In genomic region chr2:102002974-102003775, GRCm38 (mm10) we compare ENCODE assay signal across 8 mouse cellular contexts.
DNase-seq lines count a peak whose midpoint lies in the region; ATAC-seq and TF ChIP-seq lines count a peak whose summit lies in the region.

No protein-coding gene starts in this region.

- WGBS in heart, postnatal 0 days: 15% methylated on average over 8 of the region's 8 CpGs
- WGBS in limb, embryonic 10.5 days: 20% methylated on average over 8 of the region's 8 CpGs
- 43% methylated on average over 8 of the region's 8 CpGs for WGBS in olfactory bulb, adult 2 months

- no peak for ATAC-seq in heart, postnatal 0 days (ENCODE audit: insufficient read depth, low read depth)
- ATAC-seq in granulocyte monocyte progenitor cell, adult 5-6 weeks (replicated peaks; ENCODE audit: poor library complexity, severe bottlenecking): no peak

- peak; percentile 45 for DNase-seq in adrenal gland, postnatal 10 days
- DNase-seq in adrenal gland, postnatal 4 days (ENCODE audit: low spot score in 2 of 2): no peak
- peak; percentile 75 for DNase-seq in embryo, embryonic 11 days
- peak; percentile 22 for DNase-seq in heart, postnatal 0 days (ENCODE audit: low spot score)
- no peak for DNase-seq in limb, embryonic 10.5 days (ENCODE audit: low spot score)
- DNase-seq in urinary bladder, postnatal 10 days (ENCODE audit: low spot score): no peak

- no peak for TF ChIP-seq EP300 in heart, postnatal 0 days (IDR thresholded peaks at IDR 0.05; ENCODE audit: low read depth)

- TF ChIP-seq POLR2A in olfactory bulb, adult 2 months (IDR thresholded peaks at IDR 0.05; ENCODE audit: insufficient read depth, low read depth, low read length): no peak

- H3K36me3 ChIP-seq in heart, postnatal 0 days (replicated peaks; ENCODE audit: control insufficient read depth, insufficient read depth, low read length): no peaks in the 10 kb centered on the region
- no peaks in the 10 kb centered on the region for H3K36me3 ChIP-seq in limb, embryonic 10.5 days

- peaks cover 50% of the 10 kb centered on the region for H3K4me1 ChIP-seq in heart, postnatal 0 days (ENCODE audit: control insufficient read depth, insufficient read depth)
- H3K4me1 ChIP-seq in limb, embryonic 10.5 days: peaks cover 65% of the 10 kb centered on the region
- peaks cover 28% of the 10 kb centered on the region for H3K4me1 ChIP-seq in olfactory bulb, adult 2 months (ENCODE audit: control insufficient read depth, insufficient read depth, low read length)

- no peaks in the 10 kb centered on the region for H3K9me3 ChIP-seq in heart, postnatal 0 days (replicated peaks; ENCODE audit: control insufficient read depth, low read length)
- no peaks in the 10 kb centered on the region for H3K9me3 ChIP-seq in limb, embryonic 10.5 days (replicated peaks)

- peak overlapping the region; percentile 52 for H3K27ac ChIP-seq in heart, postnatal 0 days (ENCODE audit: low read depth)
- peak overlapping the region; percentile 21; the same call in 1 of the 2 replicates for H3K27ac ChIP-seq in limb, embryonic 10.5 days
- H3K27ac ChIP-seq in olfactory bulb, adult 2 months (ENCODE audit: insufficient read depth, low read depth, low read length): peak overlapping the region; percentile 69

- no peak for TF ChIP-seq CTCF in heart, postnatal 0 days (IDR thresholded peaks at IDR 0.05; ENCODE audit: low read depth)
- TF ChIP-seq CTCF in olfactory bulb, adult 2 months (IDR thresholded peaks at IDR 0.05; ENCODE audit: insufficient read depth, low read depth, low read length): no peak

- H3K4me3 ChIP-seq in heart, postnatal 0 days (ENCODE audit: low read depth, low read length): no peak overlapping the region
- H3K4me3 ChIP-seq in limb, embryonic 10.5 days: no peak overlapping the region
- no peak overlapping the region for H3K4me3 ChIP-seq in olfactory bulb, adult 2 months (ENCODE audit: insufficient read depth, low read depth, low read length)

- H3K9ac ChIP-seq in heart, postnatal 0 days (replicated peaks; ENCODE audit: low read depth, low read length): no peak overlapping the region

- peak overlapping the region; percentile 48 for H3K4me2 ChIP-seq in heart, postnatal 0 days (ENCODE audit: low read depth, low read length)

- H3K27me3 ChIP-seq in heart, postnatal 0 days (ENCODE audit: control insufficient read depth, insufficient read depth, low read length): no peaks in the 10 kb centered on the region
- no peaks in the 10 kb centered on the region for H3K27me3 ChIP-seq in limb, embryonic 10.5 days (ENCODE audit: low read depth, poor library complexity, severe bottlenecking)

Comparison
In these comparisons a context has a peak if more than half of its experiments do, and no peak if none do; other contexts are left out.
1. DNase-seq: peak in adrenal gland, postnatal 10 days (single experiment), embryo, embryonic 11 days (single experiment) and heart, postnatal 0 days (single experiment); none in adrenal gland, postnatal 4 days (0 of 2), limb, embryonic 10.5 days (single experiment) and urinary bladder, postnatal 10 days (single experiment).
2. Peak in every context shown above with its lines, with median percentiles within 50 percentile points of each other: H3K27ac ChIP-seq.